Mouse (Mus musculus) liver, postnatal 0 days (tissue): ENCODE measurements around the gene Ankrd52.

Source experiments
- CTCF ChIP-seq: sonication (generic); IDR thresholded peaks from 2 replicates; pipeline ENCODE4 v1.5.1; 2016; ENCODE audit warnings: antibody characterized with exemption, low read depth
- EP300 ChIP-seq: IDR thresholded peaks from 2 replicates; pipeline ENCODE4 v1.6.1; 2016; ENCODE audit warnings: antibody characterized with exemption, low read depth, mild to moderate bottlenecking

DNA sequence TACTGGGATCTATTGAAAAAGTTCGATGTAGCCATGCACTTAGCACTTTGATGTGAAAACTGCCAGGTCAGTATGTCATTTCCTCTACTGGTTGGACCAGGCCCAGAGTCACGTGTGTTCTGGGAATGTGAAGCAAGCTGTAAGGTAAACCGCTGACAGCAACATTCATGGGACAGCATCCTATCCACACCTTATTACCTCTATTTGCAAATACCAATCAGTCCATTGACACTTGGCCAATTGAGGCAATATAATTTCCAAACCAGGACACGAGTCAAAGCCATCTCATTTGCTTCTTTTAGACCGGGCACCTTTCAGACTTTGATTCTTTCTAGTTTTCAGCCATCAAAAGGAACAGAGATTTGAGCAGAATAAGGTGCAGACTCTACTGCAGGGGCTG is 52.1 kb downstream of the Ankrd52 start:
- TF ChIP-seq CTCF: no peak
- TF ChIP-seq EP300: no peak
